Mouse (Mus musculus) stomach, postnatal 0 days (tissue): ENCODE results near the gene Klhl24. TPM values are rescaled to one million over a fixed set of nuclear protein-coding genes. Genes with fewer than 3 reads are reported as not detected.

Experiments
- ATAC-seq: fragments of 200-750 bp; cut with Nextera tagmentation; 2 replicates; pipeline ENCODE4 v1.8.0; 2017; ENCODE audit not compliant: low FRiP score, low TSS enrichment
- DNase-seq: peaks from one replicate; pipeline ENCODE4 v3.0.0-alpha.2; 2016; ENCODE audit warnings: low spot score
- H3K27ac ChIP-seq: fragments of 300-500 bp; sonication (generic); replicated peaks from 2 replicates; pipeline ENCODE4 v1.5.1; 2014; ENCODE audit warnings: mild to moderate bottlenecking, control low read depth
- H3K27me3 ChIP-seq: fragments of 300-500 bp; sonication (generic); 2 replicates; pipeline ENCODE4 v1.6.1; 2014; ENCODE audit warnings: low read length; ENCODE audit not compliant: control insufficient read depth, insufficient read depth
- H3K36me3 ChIP-seq: fragments of 300-500 bp; sonication (generic); 2 replicates; pipeline ENCODE4 v1.6.1; 2014; ENCODE audit warnings: low read length, mixed read lengths; ENCODE audit not compliant: control insufficient read depth, insufficient read depth
- H3K4me1 ChIP-seq: fragments of 300-500 bp; sonication (generic); replicated peaks from 2 replicates; pipeline ENCODE4 v1.6.1; 2014; ENCODE audit warnings: antibody characterized with exemption; ENCODE audit not compliant: control insufficient read depth, insufficient read depth
- H3K4me2 ChIP-seq: fragments of 300-500 bp; sonication (generic); replicated peaks from 2 replicates; pipeline ENCODE4 v1.6.1; 2014; ENCODE audit warnings: low read depth, mild to moderate bottlenecking, control low read depth, moderate library complexity
- H3K4me3 ChIP-seq: fragments of 300-500 bp; sonication (generic); 2 replicates; pipeline ENCODE4 v1.5.1; 2014; ENCODE audit warnings: low read depth, low read length, control low read depth
- H3K9ac ChIP-seq: fragments of 300-500 bp; sonication (generic); 2 replicates; pipeline ENCODE4 v1.6.1; 2014; ENCODE audit warnings: mild to moderate bottlenecking, low read length, control low read depth, mixed read lengths
- H3K9me3 ChIP-seq: fragments of 300-500 bp; sonication (generic); 2 replicates; pipeline ENCODE4 v1.6.1; 2016; ENCODE audit warnings: low read length; ENCODE audit not compliant: control insufficient read depth
- CTCF ChIP-seq: IDR thresholded peaks from 2 replicates; pipeline ENCODE4 v1.5.1; 2016; ENCODE audit warnings: antibody characterized with exemption, low read depth, mild to moderate bottlenecking, moderate library complexity
- EP300 ChIP-seq: optimal IDR thresholded peaks from 2 replicates; pipeline ENCODE3; 2016; ENCODE audit warnings: antibody characterized with exemption
- WGBS: fragments of 180-500 bp; shearing (Covaris S2); extraction: QIAGEN DNeasy Blood & Tissue Kit; methylation state at CpG from one replicate; pipeline ENCODE4 v1.1.7; 2014; 5-methylcytosine and 5-hydroxymethylcytosine counted together
- polyA plus RNA-seq: library from polyadenylated mRNA; unstranded; fragments of >200 nt; fragmentation: Nextera tagmentation; extraction: Ambion mirVana; gene quantifications from 2 replicates; pipeline ENCODE4 v1.2.1, GENCODE M21; 2015

Klhl24 gene
- polyA plus RNA-seq, result 11.8 and 13.0 TPM in 2 replicates

DNA sequence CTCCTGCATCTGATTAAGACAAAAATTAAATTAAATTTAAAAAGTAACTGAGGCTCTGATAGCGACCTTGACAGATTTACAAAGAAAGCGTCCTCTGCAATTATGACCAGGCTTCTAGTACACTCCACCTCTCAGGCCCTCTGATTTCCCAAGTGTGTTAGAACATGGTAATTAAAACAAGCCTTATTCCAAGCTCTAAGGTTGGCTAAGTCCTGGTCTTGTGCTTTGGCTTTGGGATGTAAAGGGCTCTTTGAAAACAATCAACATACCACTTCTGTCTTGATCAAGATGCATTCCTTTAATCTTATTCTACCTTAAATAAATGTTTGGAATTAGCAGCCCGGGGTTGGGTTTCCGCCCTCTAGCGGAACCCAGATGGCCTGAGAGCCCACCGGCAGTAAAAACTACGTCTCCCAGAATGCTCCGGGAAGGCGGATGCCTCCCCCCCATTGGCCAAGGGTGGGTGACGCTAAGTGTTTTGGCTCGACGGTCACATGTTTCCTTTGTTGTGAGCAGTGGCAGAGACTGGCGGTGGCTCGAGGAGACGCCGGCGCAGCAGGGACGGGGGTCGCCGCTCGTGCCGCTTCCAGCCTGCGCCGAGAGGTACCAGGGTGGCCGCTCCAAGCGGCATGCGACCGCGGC, at the start of gene Klhl24:
Gene Klhl24, plus strand, starts transcription at position 474 of the 642 bp plus-strand sequence.
- Histone ChIP-seq H3K27ac (peak within 1 kb of the TSS; percentile 100), H3K36me3 (no peaks in the 10 kb centered on the region), H3K4me1 (no peaks in the 10 kb centered on the region), H3K27me3 (no peaks in the 10 kb centered on the region), H3K9me3 (no peaks in the 10 kb centered on the region), H3K4me3 (peak within 1 kb of the TSS; percentile 97), H3K4me2 (peak within 1 kb of the TSS; percentile 72), H3K9ac (peak within 1 kb of the TSS; percentile 98)
- peak; percentile 93 for DNase-seq
- WGBS, result 1% methylated on average over 28 of the region's 29 CpGs
- peak; percentile 96 for ATAC-seq
- no peak for TF ChIP-seq EP300
- peak; percentile 82 for TF ChIP-seq CTCF

DNA sequence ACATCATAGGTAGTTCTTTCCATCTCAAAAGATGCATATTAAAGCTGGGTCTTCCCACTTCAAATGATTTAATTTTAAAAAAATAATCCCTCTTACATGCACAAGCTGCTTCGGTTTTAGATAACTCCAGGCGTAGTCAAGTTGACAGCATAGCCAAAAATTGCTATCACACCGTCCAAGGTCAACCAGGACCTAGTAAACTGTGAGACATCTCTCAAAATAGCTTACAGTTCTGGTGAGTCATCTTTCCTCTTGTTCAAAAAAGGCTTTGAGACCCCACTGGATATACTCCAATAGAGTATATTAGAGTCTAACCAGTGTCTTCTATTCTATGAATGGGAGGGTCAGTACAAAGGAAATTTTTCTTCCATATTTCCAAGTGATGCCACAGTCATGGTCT, 44.7 kb upstream of the Klhl24 start:
- Histone ChIP-seq H3K27me3 (no peaks in the 10 kb centered on the region), H3K4me3 (no peak overlapping the region), H3K4me2 (no peak overlapping the region), H3K9ac (no peak overlapping the region), H3K36me3 (no peaks in the 10 kb centered on the region), H3K4me1 (no peaks in the 10 kb centered on the region), H3K27ac (no peak overlapping the region), H3K9me3 (no peaks in the 10 kb centered on the region)
- 85% methylated on average over 3 of the region's 3 CpGs for WGBS
- ATAC-seq (no peak), DNase-seq (no peak)
- TF ChIP-seq CTCF (no peak), EP300 (no peak)

DNA sequence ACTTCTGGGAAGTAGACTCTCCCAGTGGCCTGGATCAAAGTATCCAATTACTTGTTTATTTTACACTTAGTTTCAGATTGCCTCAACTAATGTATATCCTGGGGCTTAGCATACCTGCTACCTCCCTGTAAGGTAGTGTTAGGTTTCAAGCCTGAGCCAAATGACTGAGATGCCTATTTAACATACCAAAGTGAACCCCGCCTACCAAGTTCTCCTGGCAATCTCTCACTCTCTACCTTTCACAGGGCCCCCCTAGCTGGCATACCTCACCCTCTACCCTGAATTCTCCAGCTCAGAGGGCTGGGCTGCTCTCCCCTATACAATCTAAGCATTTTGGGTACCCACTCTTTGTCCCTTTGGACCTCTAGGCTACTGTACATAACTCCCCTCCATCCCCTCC, 24.6 kb upstream of the Klhl24 start:
- H3K4me2 ChIP-seq, result no peak overlapping the region
- no peaks in the 10 kb centered on the region for H3K36me3 ChIP-seq
- no peak overlapping the region for H3K9ac ChIP-seq
- WGBS, result 23% methylated on average over 1 of the region's 1 CpGs
- DNase-seq, result peak; percentile 22
- peak; percentile 71; the same call in 1 of the 2 replicates for ATAC-seq
- no peaks in the 10 kb centered on the region for H3K4me1 ChIP-seq
- H3K9me3 ChIP-seq, result no peaks in the 10 kb centered on the region
- no peak overlapping the region for H3K4me3 ChIP-seq
- no peak for TF ChIP-seq EP300
- no peak for TF ChIP-seq CTCF
- no peak overlapping the region for H3K27ac ChIP-seq
- no peaks in the 10 kb centered on the region for H3K27me3 ChIP-seq

DNA sequence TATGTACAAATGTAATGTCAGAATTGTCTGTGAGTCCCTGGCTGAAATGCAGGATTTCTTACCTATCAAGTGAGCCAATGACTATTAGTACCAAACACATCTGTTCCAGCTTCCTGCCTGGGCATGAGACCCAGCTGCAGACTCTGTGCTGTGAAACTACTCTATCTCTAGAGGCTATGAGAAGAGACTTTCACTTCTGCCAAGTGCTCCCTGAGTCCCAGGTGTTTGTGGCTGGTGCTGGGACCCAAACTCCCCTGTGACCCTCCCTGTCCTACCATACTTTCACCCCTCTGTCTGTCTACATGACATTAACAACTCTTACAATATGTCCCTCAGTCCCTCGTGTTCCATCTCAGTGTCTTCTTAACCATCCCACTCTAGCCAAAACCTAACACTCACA, 20.7 kb upstream of the Klhl24 start:
- Histone ChIP-seq H3K9ac (no peak overlapping the region), H3K27me3 (no peaks in the 10 kb centered on the region), H3K4me2 (no peak overlapping the region), H3K9me3 (no peaks in the 10 kb centered on the region), H3K27ac (no peak overlapping the region), H3K4me1 (no peaks in the 10 kb centered on the region), H3K36me3 (no peaks in the 10 kb centered on the region), H3K4me3 (no peak overlapping the region)
- 73% methylated on average over 1 of the region's 1 CpGs for WGBS
- no peak for TF ChIP-seq EP300
- no peak for DNase-seq
- ATAC-seq, result no peak

DNA sequence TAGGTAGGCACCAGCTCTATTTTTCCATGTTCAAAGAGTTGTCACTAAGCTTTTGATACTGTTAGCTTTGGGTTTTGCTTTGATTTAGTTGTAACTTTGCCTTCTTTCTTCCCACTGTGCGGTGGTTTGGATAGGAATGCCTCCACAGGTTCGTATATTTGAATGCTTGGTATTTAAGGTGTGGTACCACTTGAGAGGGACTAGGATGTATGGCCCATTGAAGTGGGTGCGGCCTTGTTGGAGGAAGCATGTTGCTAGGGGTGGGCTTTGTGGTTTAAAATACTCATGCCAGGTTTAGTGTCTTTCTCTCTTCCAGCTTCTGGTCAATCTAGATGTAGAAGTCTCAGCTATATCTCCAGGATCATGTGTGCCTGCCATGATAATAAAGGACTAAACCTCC, 17.1 kb upstream of the Klhl24 start:
- 73% methylated on average over 3 of the region's 3 CpGs for WGBS

DNA sequence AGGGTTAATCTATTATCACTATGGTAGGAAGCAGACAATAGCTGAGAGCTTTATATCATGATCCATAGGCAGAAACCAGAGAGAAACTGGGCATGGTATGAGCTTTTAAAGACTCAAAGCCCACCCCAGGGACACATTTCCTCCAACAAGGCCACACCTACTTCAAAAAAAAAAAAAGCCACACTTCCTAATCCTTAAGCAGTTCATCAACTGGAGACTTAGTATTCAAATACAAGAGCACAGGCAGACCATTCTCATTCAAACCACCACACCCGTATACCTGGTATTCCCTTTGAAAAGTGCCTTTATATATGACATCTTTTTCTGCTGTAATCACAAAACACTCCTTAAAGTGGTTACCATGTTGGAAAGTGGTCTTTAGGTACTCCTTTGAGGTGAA, 12.7 kb upstream of the Klhl24 start:
- no peaks in the 10 kb centered on the region for H3K9me3 ChIP-seq
- no peak overlapping the region for H3K4me3 ChIP-seq
- H3K27ac ChIP-seq, result no peak overlapping the region
- no peaks in the 10 kb centered on the region for H3K27me3 ChIP-seq
- no peak for TF ChIP-seq CTCF
- no peak for TF ChIP-seq EP300
- ATAC-seq, result no peak
- no peak overlapping the region for H3K4me2 ChIP-seq
- no peaks in the 10 kb centered on the region for H3K36me3 ChIP-seq
- no peak for DNase-seq
- 63% methylated on average over 1 of the region's 1 CpGs for WGBS
- no peak overlapping the region for H3K9ac ChIP-seq
- no peaks in the 10 kb centered on the region for H3K4me1 ChIP-seq

More for the DNA sequence above, 17.1 kb upstream of the Klhl24 start:
- Histone ChIP-seq H3K4me1 (no peaks in the 10 kb centered on the region), H3K27me3 (no peaks in the 10 kb centered on the region), H3K4me2 (no peak overlapping the region), H3K36me3 (no peaks in the 10 kb centered on the region), H3K27ac (no peak overlapping the region), H3K9ac (no peak overlapping the region), H3K9me3 (no peaks in the 10 kb centered on the region), H3K4me3 (no peak overlapping the region)
- DNase-seq (no peak), ATAC-seq (no peak)
- TF ChIP-seq EP300 (no peak), CTCF (no peak)
